Mouse (Mus musculus) midbrain, postnatal 0 days (tissue): ENCODE data around the gene Rpp14. TPM values are rescaled to one million over a fixed set of nuclear protein-coding genes. Genes with fewer than 3 reads are reported as not detected.
"Not testable (repeated sequence)": the region's sequence is repeated elsewhere in the genome, so short reads cannot be mapped to it uniquely, and the experiment has no call there.

Source experiments
- ATAC-seq: fragments of 200-750 bp; cut with Nextera tagmentation; 2 replicates; pipeline ENCODE4 v1.8.0; 2017; ENCODE audit warnings: moderate number of reproducible peaks, mild to moderate bottlenecking, moderate TSS enrichment, moderate library complexity; ENCODE audit not compliant: low FRiP score
- DNase-seq: peaks from one replicate; pipeline ENCODE4 v3.0.0-alpha.2; 2015; ENCODE audit warnings: low spot score
- H3K27ac ChIP-seq: fragments of 300-500 bp; sonication (generic); 2 replicates; pipeline ENCODE4 v1.5.1; 2014; ENCODE audit warnings: low read depth, mild to moderate bottlenecking, low read length, mixed read lengths
- H3K27me3 ChIP-seq: fragments of 300-500 bp; sonication (generic); 2 replicates; pipeline ENCODE4 v1.6.1; 2014; ENCODE audit warnings: low read length, control low read depth, mixed read lengths; ENCODE audit not compliant: insufficient read depth
- H3K36me3 ChIP-seq: fragments of 300-500 bp; sonication (generic); 2 replicates; pipeline ENCODE4 v1.6.1; 2014; ENCODE audit warnings: low read length, control low read depth, mixed read lengths; ENCODE audit not compliant: insufficient read depth
- H3K4me1 ChIP-seq: fragments of 300-500 bp; sonication (generic); 2 replicates; pipeline ENCODE4 v1.6.1; 2014; ENCODE audit warnings: mild to moderate bottlenecking, control low read depth, antibody characterized with exemption, low read length, mixed read lengths; ENCODE audit not compliant: insufficient read depth
- H3K4me2 ChIP-seq: fragments of 300-500 bp; sonication (generic); 2 replicates; pipeline ENCODE4 v1.6.1; 2014; ENCODE audit warnings: low read depth, mild to moderate bottlenecking, low read length, mixed read lengths; ENCODE audit not compliant: poor library complexity, severe bottlenecking
- H3K4me3 ChIP-seq: fragments of 300-500 bp; sonication (generic); 2 replicates; pipeline ENCODE4 v1.5.1; 2014; ENCODE audit warnings: low read depth, mild to moderate bottlenecking, low read length, moderate library complexity
- H3K9ac ChIP-seq: fragments of 300-500 bp; sonication (generic); replicated peaks from 2 replicates; pipeline ENCODE4 v1.6.1; 2014; ENCODE audit warnings: mild to moderate bottlenecking, low read length, moderate library complexity, mixed read lengths; ENCODE audit not compliant: poor library complexity, severe bottlenecking
- H3K9me3 ChIP-seq: fragments of 300-500 bp; sonication (generic); 2 replicates; pipeline ENCODE4 v1.6.1; 2016; ENCODE audit warnings: low read length, control low read depth
- CTCF ChIP-seq: IDR thresholded peaks from 2 replicates; pipeline ENCODE4 v1.5.1; 2016; ENCODE audit warnings: antibody characterized with exemption, mild to moderate bottlenecking
- WGBS: fragments of 180-500 bp; shearing (Covaris S2); extraction: QIAGEN DNeasy Blood & Tissue Kit; methylation state at CpG from one replicate; pipeline ENCODE4 v1.1.7; 2014; 5-methylcytosine and 5-hydroxymethylcytosine counted together
- polyA plus RNA-seq: library from polyadenylated mRNA; unstranded; fragments of >200 nt; fragmentation: Nextera tagmentation; extraction: Ambion mirVana; gene quantifications from 2 replicates; pipeline ENCODE4 v1.2.1, GENCODE M21; 2015
- total RNA-seq: library from RNA; depleted of rRNA; stranded (reverse); fragments of >200 nt; gene quantifications from 2 replicates; pipeline ENCODE4 v1.2.3, GENCODE M21; 2014

Rpp14 gene
- total and polyA plus RNA-seq, 2 experiments from 2014 or later, result 20.6 to 39.6 TPM

- Histone ChIP-seq H3K27me3 (no peaks in the 10 kb centered on the region), H3K27ac (no peak overlapping the region), H3K4me3 (no peak overlapping the region), H3K36me3 (no peaks in the 10 kb centered on the region), H3K9me3 (no peaks in the 10 kb centered on the region), H3K4me1 (no peaks in the 10 kb centered on the region), H3K4me2 (no peak overlapping the region), H3K9ac (no peak overlapping the region)
- DNase-seq (no peak), ATAC-seq (no peak)
- WGBS, result 85% methylated on average over 1 of the region's 1 CpGs
- TF ChIP-seq CTCF, result no peak
Measured at GRCm38 (mm10) chr14:8114756-8115155, 34.6 kb downstream of the Rpp14 start.

- TF ChIP-seq CTCF, result no peak
- no peak for ATAC-seq
- Histone ChIP-seq H3K9me3 (no peaks in the 10 kb centered on the region), H3K4me1 (no peaks in the 10 kb centered on the region), H3K4me3 (no peak overlapping the region), H3K4me2 (no peak overlapping the region), H3K9ac (no peak overlapping the region), H3K36me3 (no peaks in the 10 kb centered on the region), H3K27me3 (no peaks in the 10 kb centered on the region), H3K27ac (no peak overlapping the region)
- 95% methylated on average over 4 of the region's 4 CpGs for WGBS
- DNase-seq, result no peak
Measured at GRCm38 (mm10) chr14:8115772-8116171, 35.6 kb downstream of the Rpp14 start.

- Histone ChIP-seq H3K9me3 (no peaks in the 10 kb centered on the region), H3K36me3 (peaks cover 3% of the 10 kb centered on the region; the same call in 1 of the 2 replicates), H3K27me3 (no peaks in the 10 kb centered on the region), H3K4me3 (no peak overlapping the region), H3K4me1 (no peaks in the 10 kb centered on the region), H3K9ac (no peak overlapping the region), H3K4me2 (no peak overlapping the region), H3K27ac (no peak overlapping the region)
- DNase-seq (no peak), ATAC-seq (no peak)
- TF ChIP-seq CTCF, result no peak
- 82% methylated on average over 2 of the region's 2 CpGs for WGBS
Measured at GRCm38 (mm10) chr14:8117371-8117770, 37.2 kb downstream of the Rpp14 start.

- no peak for ATAC-seq
- DNase-seq, result no peak
- H3K27me3 ChIP-seq, result no peaks in the 10 kb centered on the region
Measured at GRCm38 (mm10) chr14:8119454-8119853, 39.3 kb downstream of the Rpp14 start.

GRCm38 (mm10) chr14:8119904-8120303, 39.7 kb downstream of the Rpp14 start:
- ATAC-seq, result no peak

More at GRCm38 (mm10) chr14:8119454-8119853, 39.3 kb downstream of the Rpp14 start:
- no peak overlapping the region for H3K4me2 ChIP-seq
- no peak overlapping the region for H3K27ac ChIP-seq
- no peak overlapping the region for H3K9ac ChIP-seq
- H3K4me3 ChIP-seq, result no peak overlapping the region
- H3K4me1 ChIP-seq, result no peaks in the 10 kb centered on the region
- H3K36me3 ChIP-seq, result peaks cover 10% of the 10 kb centered on the region
- no peaks in the 10 kb centered on the region for H3K9me3 ChIP-seq
- WGBS, result 81% methylated on average over 5 of the region's 5 CpGs
- TF ChIP-seq CTCF, result no peak

GRCm38 (mm10) chr14:8123141-8123540, 43.0 kb downstream of the Rpp14 start:
- no peaks in the 10 kb centered on the region for H3K4me1 ChIP-seq
- peaks cover 19% of the 10 kb centered on the region for H3K36me3 ChIP-seq
- DNase-seq, result no peak
- H3K27me3 ChIP-seq, result no peaks in the 10 kb centered on the region
- no peak overlapping the region for H3K27ac ChIP-seq
- TF ChIP-seq CTCF, result no peak
- no peak overlapping the region for H3K4me2 ChIP-seq
- WGBS, result 88% methylated on average over 7 of the region's 7 CpGs
- no peak for ATAC-seq
- H3K9me3 ChIP-seq, result no peaks in the 10 kb centered on the region
- no peak overlapping the region for H3K4me3 ChIP-seq
- no peak overlapping the region for H3K9ac ChIP-seq

More at GRCm38 (mm10) chr14:8119904-8120303, 39.7 kb downstream of the Rpp14 start:
- H3K9me3 ChIP-seq, result no peaks in the 10 kb centered on the region
- no peak for DNase-seq
- no peaks in the 10 kb centered on the region for H3K27me3 ChIP-seq
- H3K27ac ChIP-seq, result no peak overlapping the region
- H3K4me2 ChIP-seq, result no peak overlapping the region
- peaks cover 10% of the 10 kb centered on the region for H3K36me3 ChIP-seq
- 83% methylated on average over 3 of the region's 3 CpGs for WGBS
- no peak overlapping the region for H3K9ac ChIP-seq
- no peaks in the 10 kb centered on the region for H3K4me1 ChIP-seq
- no peak for TF ChIP-seq CTCF
- no peak overlapping the region for H3K4me3 ChIP-seq

- H3K27ac ChIP-seq, H3K4me3 ChIP-seq, H3K9me3 ChIP-seq, H3K27me3 ChIP-seq, ATAC-seq, H3K4me1 ChIP-seq, H3K9ac ChIP-seq, DNase-seq, H3K4me2 ChIP-seq: not testable (repeated sequence)
- WGBS, result 94% methylated on average over 10 of the region's 10 CpGs
- peaks cover 19% of the 10 kb centered on the region for H3K36me3 ChIP-seq
Measured at GRCm38 (mm10) chr14:8123611-8124010, 43.4 kb downstream of the Rpp14 start.
